Mouse (Mus musculus) c-Kit-positive CD71-positive TER-119-negative erythroid progenitor cells, embryonic 14.5 days (primary cell): ENCODE measurements at regions not wholly inside any gene's neighbourhood (a gene's known extent, or its start where the extent isn't known, plus 50 kb on each side); places are given as distances from the start of the nearest gene placed in this dataset.

ENCODE experiments used
- DNase-seq: peaks from one replicate; pipeline ENCODE4 v3.0.0-alpha.2; 2013; ENCODE audit warnings: low read depth

- no peak for DNase-seq
These were observed 62.1 kb downstream of the P2ry1 start for GRCm38 (mm10) chr3:61064720-61065119.

GRCm38 (mm10) chr3:61067067-61067466 is 64.5 kb downstream of the P2ry1 start:
- no peak for DNase-seq

GRCm38 (mm10) chr3:61068229-61068628 is 65.6 kb downstream of the P2ry1 start:
- no peak for DNase-seq

- DNase-seq: no peak
These were observed 68.4 kb downstream of the P2ry1 start for GRCm38 (mm10) chr3:61071041-61071440.

GRCm38 (mm10) chr3:61072330-61072729 is 69.7 kb downstream of the P2ry1 start:
- DNase-seq: no peak

GRCm38 (mm10) chr3:61073103-61073502 is 70.5 kb downstream of the P2ry1 start:
- DNase-seq: no peak

- DNase-seq: no peak
These were observed 71.2 kb downstream of the P2ry1 start for GRCm38 (mm10) chr3:61073806-61074205.

- DNase-seq: peak; percentile 43
These were observed 73.2 kb downstream of the P2ry1 start for GRCm38 (mm10) chr3:61075839-61076238.

- no peak for DNase-seq
These were observed 87.3 kb downstream of the P2ry1 start for GRCm38 (mm10) chr3:61089931-61090330.

GRCm38 (mm10) chr3:61092031-61092430 is 89.4 kb downstream of the P2ry1 start:
- DNase-seq: no peak

DNA sequence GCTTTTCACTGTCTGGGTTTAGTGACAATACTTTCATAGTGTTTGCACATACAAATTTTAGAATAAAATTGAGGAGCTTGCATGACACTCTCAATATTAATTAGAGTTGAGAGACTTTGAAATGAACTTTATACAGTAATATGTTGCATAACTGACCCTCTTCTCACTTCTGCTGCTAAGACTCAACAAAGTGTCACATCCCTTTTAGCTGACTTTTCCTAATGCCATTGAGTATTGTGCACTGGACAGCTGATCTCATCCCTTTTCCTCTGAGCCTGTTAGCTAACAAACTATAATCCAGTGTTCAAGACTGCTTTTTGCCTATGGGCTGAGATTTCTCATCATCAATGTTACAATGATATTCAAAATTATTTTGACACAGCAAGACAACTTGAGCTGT is 113.8 kb downstream of the P2ry1 start:
- no peak for DNase-seq

DNA sequence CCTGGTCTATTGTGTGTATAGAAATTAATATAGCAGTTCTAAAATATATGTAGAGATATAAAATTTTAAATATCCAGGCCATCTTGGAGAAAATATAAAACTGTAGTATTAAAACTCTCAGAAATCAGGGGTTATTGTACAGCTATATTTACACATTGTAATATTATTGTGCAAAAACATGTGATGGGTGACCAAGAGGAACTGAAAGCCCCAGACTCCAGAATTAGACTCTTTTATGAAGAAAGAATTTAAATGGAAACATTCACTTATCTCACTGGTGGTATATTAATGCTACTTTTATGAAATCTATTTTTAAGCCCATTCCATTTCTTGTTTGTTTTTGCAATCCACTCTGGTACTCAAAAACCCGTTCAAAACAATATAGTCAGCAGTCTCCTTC is 130.5 kb downstream of the P2ry1 start:
- DNase-seq: no peak

DNA sequence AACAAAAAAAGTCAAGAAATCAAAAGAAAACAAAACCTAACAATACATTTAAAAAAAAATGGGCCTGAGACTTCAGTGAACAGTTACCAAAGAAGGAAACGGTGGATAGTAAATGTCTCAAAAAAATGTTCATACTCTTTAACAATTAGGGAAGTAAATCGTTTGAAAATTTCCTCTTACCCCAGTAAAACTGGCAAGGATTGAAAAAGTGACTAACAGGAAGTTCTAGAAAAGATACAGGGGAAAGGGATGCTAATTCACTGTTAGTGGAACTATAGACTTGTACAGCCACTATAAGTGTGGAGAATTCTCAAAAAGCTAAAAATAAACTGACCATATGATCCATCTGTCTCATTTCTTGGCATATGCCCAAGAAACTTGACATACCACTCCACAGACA is 151.5 kb downstream of the P2ry1 start:
- no peak for DNase-seq

DNA sequence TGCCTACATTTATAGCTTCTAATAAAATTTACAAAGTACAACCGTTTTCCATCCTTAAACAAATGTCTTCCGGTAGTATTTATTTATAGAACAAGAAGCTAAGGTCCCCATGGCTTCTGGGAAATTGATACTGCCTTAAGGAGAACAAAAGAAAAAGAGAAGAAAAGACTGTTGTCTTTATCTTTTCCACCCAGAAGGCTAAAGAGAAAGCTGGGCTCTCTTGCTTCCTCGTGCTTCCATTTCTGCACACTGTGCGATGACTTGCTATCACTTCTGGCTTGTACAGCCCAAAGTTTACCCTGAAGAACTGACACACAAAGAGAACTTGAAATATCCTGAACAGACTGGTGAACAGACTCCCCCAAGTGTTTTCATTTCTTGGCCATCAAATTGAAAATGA is 157.2 kb downstream of the P2ry1 start:
- DNase-seq: peak; percentile 51

- no peak for DNase-seq
These were observed 158.8 kb downstream of the P2ry1 start for GRCm38 (mm10) chr3:61161384-61161783.

DNA sequence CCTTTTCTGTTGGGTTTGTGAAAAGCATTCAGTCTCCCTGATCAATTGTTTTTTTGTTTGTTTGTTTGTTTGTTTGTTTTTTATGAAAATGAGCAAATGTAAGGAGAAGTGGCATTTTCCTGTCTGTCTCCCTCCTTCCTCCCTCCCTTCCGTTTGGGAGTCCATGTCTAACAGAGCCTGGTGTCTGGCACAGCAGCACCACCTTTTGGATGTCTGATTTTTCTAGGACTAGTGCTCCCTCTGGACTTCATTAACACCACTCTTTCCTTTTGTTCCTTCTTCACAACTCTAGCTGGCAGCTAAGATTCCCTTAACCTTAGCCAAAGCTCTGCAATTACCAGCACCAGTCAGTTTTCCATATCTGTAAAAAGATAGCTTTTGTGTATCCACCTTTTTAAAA is 175.6 kb upstream of the Rap2b start:
- no peak for DNase-seq

DNA sequence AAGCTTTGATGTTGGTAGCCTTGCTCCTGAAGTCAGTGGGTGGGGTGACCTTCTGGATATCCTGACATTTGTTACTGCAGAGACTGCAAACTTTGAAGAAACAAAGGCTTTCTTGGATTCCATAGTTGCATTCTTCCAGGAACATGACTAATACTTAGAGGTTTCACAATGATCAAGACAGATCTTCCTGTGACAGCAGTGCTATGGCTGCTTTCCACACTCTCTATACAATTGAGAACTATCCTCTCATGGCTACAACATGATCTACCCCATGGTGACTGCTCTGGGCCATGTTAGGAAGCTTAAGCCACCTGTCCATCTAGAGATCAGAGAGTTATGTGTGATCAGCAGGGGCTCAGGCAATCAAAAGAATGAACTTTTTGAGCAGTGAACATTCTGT is 172.8 kb upstream of the Rap2b start:
- DNase-seq: no peak

DNA sequence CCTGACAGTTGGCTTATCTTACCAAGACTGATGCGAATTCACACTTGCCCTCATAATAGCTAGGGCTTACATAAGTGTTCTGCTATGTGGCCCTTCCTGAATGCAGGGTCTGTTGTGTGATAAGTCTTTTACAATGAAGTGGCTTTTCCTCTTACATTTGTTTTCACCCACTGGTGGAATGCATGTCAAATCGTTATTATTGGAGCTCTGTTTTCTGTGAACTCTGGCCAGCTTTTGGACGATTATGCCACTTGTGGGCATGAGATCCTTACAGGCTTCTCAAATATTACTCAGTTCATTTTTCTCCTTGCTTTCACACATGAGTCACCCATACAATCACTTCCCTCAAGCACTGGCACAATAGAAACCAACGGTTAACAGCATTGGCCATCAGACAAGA is 144.9 kb upstream of the Rap2b start:
- no peak for DNase-seq

DNA sequence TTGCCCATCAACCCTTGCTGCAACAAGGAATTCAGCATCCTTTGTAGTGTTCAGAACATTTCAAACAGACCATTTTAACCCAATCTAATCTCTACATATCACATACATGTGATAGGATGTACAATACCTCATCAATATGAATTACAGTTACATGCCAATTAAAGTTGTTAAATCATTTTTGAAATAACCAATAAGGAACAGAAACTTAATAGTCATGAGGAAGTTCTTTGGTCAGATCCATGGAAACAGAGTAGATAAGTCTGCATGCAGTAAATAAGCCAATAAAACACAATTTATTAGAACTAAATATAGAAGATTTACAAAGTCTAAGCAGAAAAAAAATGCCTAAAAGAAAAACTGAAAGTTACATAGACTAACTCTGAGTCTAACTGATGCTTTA is 136.9 kb upstream of the Rap2b start:
- DNase-seq: no peak

DNA sequence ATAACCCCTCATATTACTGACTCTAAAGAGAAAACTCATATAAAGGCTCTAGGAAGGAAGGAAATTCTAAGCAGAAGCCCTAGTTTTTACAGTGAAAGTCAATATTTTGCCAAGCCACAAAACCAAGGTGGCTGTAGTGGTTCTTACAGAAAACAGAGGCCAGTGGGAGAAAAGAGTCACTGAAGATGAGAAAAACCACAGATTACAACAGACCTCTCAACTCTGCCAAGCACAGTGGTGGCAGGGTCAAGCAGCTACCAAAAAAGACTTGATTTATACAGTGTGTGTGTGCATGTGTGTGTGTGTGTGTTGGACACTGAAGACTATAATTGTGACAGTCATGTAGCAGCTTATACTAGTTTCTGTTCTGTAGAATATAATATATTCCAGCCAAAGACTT is 136.4 kb upstream of the Rap2b start:
- DNase-seq: no peak

GRCm38 (mm10) chr3:61241380-61241779 is 120.1 kb upstream of the Rap2b start:
- DNase-seq: no peak

DNA sequence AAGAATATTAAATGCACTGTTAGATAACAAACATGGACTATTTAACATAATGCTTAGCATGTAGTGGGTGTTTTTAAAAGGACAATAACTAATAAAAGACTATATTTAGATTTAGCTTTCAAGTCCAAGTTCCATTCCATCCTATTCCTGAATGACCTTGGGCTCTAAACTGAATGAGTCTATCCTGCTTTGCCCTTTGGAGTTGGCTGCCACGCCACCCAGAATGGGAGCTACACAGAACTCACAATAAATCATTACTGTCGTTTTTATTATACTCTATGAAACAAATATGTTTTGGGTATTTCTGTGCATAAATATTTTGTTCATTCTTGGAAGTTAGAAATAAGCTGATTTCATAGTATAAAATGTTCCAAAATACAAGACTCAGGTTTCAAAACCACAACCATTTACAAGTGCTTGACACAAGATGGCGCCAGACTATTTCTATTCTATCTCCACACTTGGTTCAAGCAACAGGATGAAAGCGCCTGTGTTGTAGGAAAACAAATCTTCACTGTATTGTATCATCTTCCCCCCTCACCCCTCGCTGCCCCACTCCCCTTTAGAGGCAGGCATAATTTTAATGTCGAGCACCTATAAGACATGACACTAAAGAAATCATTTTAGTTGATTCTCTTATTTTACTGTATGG is 117.4 kb upstream of the Rap2b start:
- peak; percentile 29 for DNase-seq

DNA sequence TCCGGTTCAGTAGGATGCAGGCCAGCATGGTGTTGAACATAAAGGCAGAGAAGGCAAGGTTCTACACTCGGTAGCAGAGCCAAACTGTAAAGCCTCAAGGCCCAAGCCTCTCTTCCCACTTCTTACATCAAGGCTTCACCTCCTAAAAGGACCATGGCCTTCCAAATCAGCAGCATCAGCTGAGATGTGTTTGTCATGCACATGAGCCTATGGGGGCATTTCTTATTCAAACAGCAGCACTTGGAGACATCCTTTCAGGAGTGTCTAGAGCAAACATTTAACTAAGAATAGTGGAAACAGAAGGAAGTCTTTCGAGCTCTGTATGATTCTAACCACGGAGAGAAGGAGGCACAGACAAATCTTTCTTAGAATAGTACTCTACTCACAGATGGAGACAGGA is 115.0 kb upstream of the Rap2b start:
- no peak for DNase-seq

DNA sequence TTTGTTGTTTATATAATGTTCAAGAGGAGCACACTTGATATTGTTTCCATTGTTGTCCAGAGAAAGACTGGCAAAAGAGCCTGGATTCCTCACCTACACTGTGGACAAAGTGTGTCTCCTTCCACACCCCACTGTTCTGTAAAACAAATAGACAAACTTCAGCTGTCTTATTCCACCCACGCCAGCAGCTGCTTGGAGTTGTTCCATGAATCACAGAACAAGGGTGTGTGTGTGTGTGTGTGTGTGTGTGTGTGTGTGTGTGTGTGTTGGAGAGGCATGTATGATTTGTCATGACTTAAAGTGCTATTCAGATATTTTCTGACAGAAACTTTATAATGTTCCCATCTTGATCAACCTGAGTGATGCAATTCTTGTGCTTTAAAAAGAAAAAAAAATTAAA is 114.1 kb upstream of the Rap2b start:
- DNase-seq: no peak

GRCm38 (mm10) chr3:61255232-61255631 is 106.2 kb upstream of the Rap2b start:
- no peak for DNase-seq
